In the genomic region with DNA sequence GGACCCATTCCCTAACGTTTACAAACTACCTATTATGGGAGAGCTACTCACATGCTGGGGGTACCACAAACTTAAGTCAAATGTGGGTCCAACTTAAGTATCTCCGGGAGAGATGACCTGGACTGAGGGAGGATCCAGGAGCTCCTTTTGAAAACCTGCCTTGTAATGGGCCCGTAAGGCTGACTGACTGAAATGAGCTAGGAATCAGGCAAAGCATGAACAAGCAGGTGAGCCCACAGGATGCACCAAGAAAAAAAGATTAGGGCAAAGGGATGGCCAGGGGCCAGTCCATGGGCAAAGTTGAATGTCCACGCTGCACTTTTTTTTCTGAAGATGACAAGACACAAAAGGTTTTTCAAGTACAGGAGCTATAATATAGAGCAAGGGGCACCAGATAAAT, we compare ENCODE assay signal across 7 mouse cellular contexts. TPM values are rescaled to one million over a fixed set of nuclear protein-coding genes. Genes with fewer than 3 reads are reported as not detected.
DNase-seq lines count a peak whose midpoint lies in the region; ATAC-seq and TF ChIP-seq lines count a peak whose summit lies in the region.

No protein-coding gene starts in this region.

- peaks cover 43% of the 10 kb centered on the region for H3K36me3 ChIP-seq in E14TG2a.4 (ENCODE audit: insufficient read depth, low read length)
- peaks cover 22% of the 10 kb centered on the region for H3K36me3 ChIP-seq in forebrain, embryonic 13.5 days (ENCODE audit: poor library complexity, severe bottlenecking)
- no peaks in the 10 kb centered on the region; the same call in 1 of the 2 replicates for H3K36me3 ChIP-seq in kidney, adult 2 months (ENCODE audit: control insufficient read depth, insufficient read depth, low read length)
- H3K36me3 ChIP-seq in midbrain, embryonic 11.5 days (ENCODE audit: control insufficient read depth, insufficient read depth, low read length): no peaks in the 10 kb centered on the region

- 5% methylated on average over 4 of the region's 4 CpGs for WGBS in forebrain, embryonic 13.5 days
- 21% methylated on average over 4 of the region's 4 CpGs for WGBS in kidney, adult 2 months
- 11% methylated on average over 4 of the region's 4 CpGs for WGBS in midbrain, embryonic 11.5 days

- H3K9me3 ChIP-seq in E14TG2a.4 (ENCODE audit: low read length): no peaks in the 10 kb centered on the region
- no peaks in the 10 kb centered on the region for H3K9me3 ChIP-seq in forebrain, embryonic 13.5 days (replicated peaks)
- H3K9me3 ChIP-seq in midbrain, embryonic 11.5 days (ENCODE audit: control insufficient read depth, low read length): no peaks in the 10 kb centered on the region

- peak; percentile 33 for DNase-seq in 416B (ENCODE audit: low read depth)
- DNase-seq in kidney, adult 2 months: peak; percentile 71
- DNase-seq in midbrain, embryonic 11.5 days (ENCODE audit: low spot score, missing footprints): peak; percentile 86
- DNase-seq in urinary bladder, adult 18-20 months (ENCODE audit: low spot score in 2 of 2): no peak
- DNase-seq in layer of hippocampus, adult 8-10 months (ENCODE audit: low spot score in 2 of 2): no peak

- TF ChIP-seq POLR2A in kidney, adult 2 months (IDR thresholded peaks at IDR 0.05; ENCODE audit: low read depth, low read length): no peak

- TF ChIP-seq CTCF in E14TG2a.4 (conservative IDR thresholded peaks at IDR 0.05; ENCODE audit: low read length): no peak
- TF ChIP-seq CTCF in kidney, adult 2 months (conservative IDR thresholded peaks at IDR 0.05; ENCODE audit: insufficient read depth, insufficient read length, low read depth, low read length): no peak

- ATAC-seq in forebrain, embryonic 13.5 days: no peak
- no peak for ATAC-seq in midbrain, embryonic 11.5 days (ENCODE audit: low FRiP score)

- H3K27ac ChIP-seq in forebrain, embryonic 13.5 days: no peak overlapping the region
- H3K27ac ChIP-seq in kidney, adult 2 months (ENCODE audit: insufficient read depth, low read depth, low read length): peak overlapping the region; percentile 8
- H3K27ac ChIP-seq in midbrain, embryonic 11.5 days (ENCODE audit: low read depth, low read length): no peak overlapping the region; the same call in 1 of the 2 replicates

- H3K4me1 ChIP-seq in E14TG2a.4 (replicated peaks; ENCODE audit: low read depth, low read length): peaks cover 47% of the 10 kb centered on the region
- H3K4me1 ChIP-seq in forebrain, embryonic 13.5 days: peaks cover 29% of the 10 kb centered on the region
- H3K4me1 ChIP-seq in kidney, adult 2 months (ENCODE audit: control insufficient read depth, insufficient read depth, low read length): peaks cover 21% of the 10 kb centered on the region; the same call in 1 of the 2 replicates
- H3K4me1 ChIP-seq in midbrain, embryonic 11.5 days (ENCODE audit: control insufficient read depth, insufficient read depth, low read length): peaks cover 15% of the 10 kb centered on the region

- H3K9ac ChIP-seq in forebrain, embryonic 13.5 days: peak overlapping the region; percentile 95
- H3K9ac ChIP-seq in midbrain, embryonic 11.5 days (ENCODE audit: low read length): peak overlapping the region; percentile 93

- H3K4me2 ChIP-seq in forebrain, embryonic 13.5 days: peak overlapping the region; percentile 74
- peak overlapping the region; percentile 68 for H3K4me2 ChIP-seq in midbrain, embryonic 11.5 days

- H3K27me3 ChIP-seq in E14TG2a.4 (ENCODE audit: insufficient read depth, low read length): peaks cover 4% of the 10 kb centered on the region
- no peaks in the 10 kb centered on the region for H3K27me3 ChIP-seq in forebrain, embryonic 13.5 days
- no peaks in the 10 kb centered on the region for H3K27me3 ChIP-seq in kidney, adult 2 months (replicated peaks; ENCODE audit: control insufficient read depth, insufficient read depth, low read length)
- H3K27me3 ChIP-seq in midbrain, embryonic 11.5 days (ENCODE audit: control insufficient read depth, insufficient read depth, low read length): no peaks in the 10 kb centered on the region

- peak overlapping the region; percentile 92 for H3K4me3 ChIP-seq in E14TG2a.4 (replicated peaks; ENCODE audit: low read length)
- H3K4me3 ChIP-seq in forebrain, embryonic 13.5 days: peak overlapping the region; percentile 83
- H3K4me3 ChIP-seq in kidney, adult 2 months (ENCODE audit: insufficient read depth, low read depth, low read length): peak overlapping the region; percentile 87
- H3K4me3 ChIP-seq in midbrain, embryonic 11.5 days (ENCODE audit: low read depth, low read length): peak overlapping the region; percentile 76

RNA-seq across cellular contexts. Expression of gene Ctps, which starts 1.1 kb away (rescaled TPM):
- 107 and 114 TPM in 2 replicates for polyA plus RNA-seq in forebrain, embryonic 13.5 days (2015; fragmentation: Nextera tagmentation; extraction: Ambion mirVana)
- polyA plus RNA-seq in kidney, adult 2 months (2012; rRNA removed): 6.8 and 8.3 TPM in 2 replicates
- 132 and 134 TPM in 2 replicates for polyA plus RNA-seq in midbrain, embryonic 11.5 days (2014; fragmentation: Nextera tagmentation; extraction: Ambion mirVana)
- total RNA-seq in layer of hippocampus, adult 8-10 months (2022): 10 to 100 TPM; 33.3 to 35.5 (median 35.2) TPM

RNA-seq across cellular contexts. Expression of gene Gm8439, which starts 19.5 kb away (rescaled TPM):
- polyA plus RNA-seq in forebrain, embryonic 13.5 days (2015; fragmentation: Nextera tagmentation; extraction: Ambion mirVana): not detected in 2 replicates
- not detected in 2 replicates for polyA plus RNA-seq in kidney, adult 2 months (2012; rRNA removed)
- not detected in 2 replicates for polyA plus RNA-seq in midbrain, embryonic 11.5 days (2014; fragmentation: Nextera tagmentation; extraction: Ambion mirVana)
- total RNA-seq in layer of hippocampus, adult 8-10 months (2022): not detected

RNA-seq across cellular contexts. Expression of gene Slfnl1, which starts 37.0 kb away (rescaled TPM):
- not detected in 2 replicates for polyA plus RNA-seq in forebrain, embryonic 13.5 days (2015; fragmentation: Nextera tagmentation; extraction: Ambion mirVana)
- 0.15 and 0.31 TPM in 2 replicates for polyA plus RNA-seq in kidney, adult 2 months (2012; rRNA removed)
- not detected in 2 replicates for polyA plus RNA-seq in midbrain, embryonic 11.5 days (2014; fragmentation: Nextera tagmentation; extraction: Ambion mirVana)
- total RNA-seq in layer of hippocampus, adult 8-10 months (2022): under 1 TPM in 3 of 4 experiments, not detected in 1; 0.43 to 0.70 (median 0.68) TPM

Comparison
In these comparisons a context has a peak if more than half of its experiments do, and no peak if none do; other contexts are left out.
1. DNase-seq: peak in 416B (single experiment), kidney, adult 2 months (single experiment) and midbrain, embryonic 11.5 days (single experiment); none in urinary bladder, adult 18-20 months (0 of 2) and layer of hippocampus, adult 8-10 months (0 of 2).
2. RNA of gene Ctps, which starts 1.1 kb away (polyA plus RNA-seq): 132 to 134 TPM in midbrain, embryonic 11.5 days and 107 to 114 TPM in forebrain, embryonic 13.5 days; 6.8 to 8.3 TPM in kidney, adult 2 months; every median in the first group is over 10 times any median in the second.
3. Peak in every context shown above with its lines, with median percentiles within 50 percentile points of each other: H3K4me3 ChIP-seq.